Mouse (Mus musculus) lung, postnatal 36 days (tissue): ENCODE data around the gene Zbtb37.

Experiments
- DNase-seq: peaks from one replicate; pipeline ENCODE4 v3.0.0; 2022; ENCODE audit warnings: mixed read lengths

The Zbtb37 gene

GRCm38 (mm10) chr1:160968643-160969042 is 66.0 kb downstream of the Zbtb37 start:
- DNase-seq = no peak

DNA sequence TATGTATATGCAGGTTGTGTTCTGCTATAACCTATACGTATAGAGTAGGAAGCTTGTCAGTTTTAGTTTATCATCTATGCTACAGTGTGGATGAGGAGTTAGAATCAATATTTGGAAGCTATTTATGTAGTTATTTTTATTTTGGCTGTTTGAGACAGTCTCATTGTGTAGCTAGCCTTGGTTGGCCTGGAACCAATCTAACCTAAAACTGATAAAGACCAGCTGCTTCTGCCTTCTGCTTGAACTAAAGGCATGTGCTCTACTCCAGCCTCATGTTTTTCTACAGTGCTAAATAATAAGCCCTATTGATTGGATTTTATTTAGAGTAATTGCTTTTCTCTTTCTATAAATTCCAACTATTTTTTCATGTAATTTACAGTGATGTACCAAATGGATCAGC is 67.4 kb downstream of the Zbtb37 start:
- DNase-seq = peak; percentile 39

DNA sequence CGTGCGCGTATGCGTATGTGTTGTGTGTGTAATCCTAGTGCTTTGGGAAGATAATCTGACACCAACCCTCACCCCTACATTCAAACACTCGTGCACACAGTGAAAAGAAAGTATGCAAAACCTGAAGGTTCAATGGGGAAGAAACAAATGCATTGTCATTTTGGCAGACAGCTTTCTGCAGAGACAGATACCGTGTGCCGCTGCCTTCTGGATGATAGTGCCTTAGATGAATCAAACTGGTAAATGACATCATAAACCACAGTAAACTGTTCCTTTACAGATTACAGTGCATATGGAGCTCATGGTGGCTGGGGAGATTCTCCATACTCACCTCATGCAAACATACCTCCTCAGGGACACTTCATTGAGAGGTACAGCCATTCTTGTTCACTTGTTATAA is 71.5 kb downstream of the Zbtb37 start:
- DNase-seq = no peak
